Mouse (Mus musculus): ENCODE results near the gene Mup9. TPM values are rescaled to one million over a fixed set of nuclear protein-coding genes. Genes with fewer than 3 reads are reported as not detected.

The Mup9 gene
- polyA plus RNA-seq (2012): not detected in 2 replicates

GRCm38 (mm10) chr4:60421852-60422251, at the start of gene Mup9:
Gene Mup9, minus strand, starts transcription at chr4:60421952.

Other genes starting within 250 kb of the Mup9 start
- gene Mup8, start 199.4 kb downstream of the Mup9 start, polyA plus RNA-seq (2012): not detected in 2 replicates
- gene Mup1, start 80.0 kb upstream of the Mup9 start, polyA plus RNA-seq (2012): not detected in 2 replicates
- gene Mup10, start 160.2 kb upstream of the Mup9 start, polyA plus RNA-seq (2012): not detected in 2 replicates
- not detected in 2 replicates for gene Mup11, start 240.5 kb upstream of the Mup9 start, polyA plus RNA-seq (2012)